Mouse (Mus musculus) stomach, postnatal 0 days (tissue): ENCODE measurements at regions not wholly inside any gene's neighbourhood (a gene's known extent, or its start where the extent isn't known, plus 50 kb on each side); places are given as distances from the start of the nearest gene placed in this dataset.

Experiments used
- ATAC-seq: fragments of 200-750 bp; cut with Nextera tagmentation; 2 replicates; pipeline ENCODE4 v1.8.0; 2017; ENCODE audit not compliant: low FRiP score, low TSS enrichment
- DNase-seq: peaks from one replicate; pipeline ENCODE4 v3.0.0-alpha.2; 2016; ENCODE audit warnings: low spot score
- H3K27ac ChIP-seq: fragments of 300-500 bp; sonication (generic); replicated peaks from 2 replicates; pipeline ENCODE4 v1.5.1; 2014; ENCODE audit warnings: mild to moderate bottlenecking, control low read depth
- H3K27me3 ChIP-seq: fragments of 300-500 bp; sonication (generic); 2 replicates; pipeline ENCODE4 v1.6.1; 2014; ENCODE audit warnings: low read length; ENCODE audit not compliant: control insufficient read depth, insufficient read depth
- H3K36me3 ChIP-seq: fragments of 300-500 bp; sonication (generic); 2 replicates; pipeline ENCODE4 v1.6.1; 2014; ENCODE audit warnings: low read length, mixed read lengths; ENCODE audit not compliant: control insufficient read depth, insufficient read depth
- H3K4me1 ChIP-seq: fragments of 300-500 bp; sonication (generic); replicated peaks from 2 replicates; pipeline ENCODE4 v1.6.1; 2014; ENCODE audit warnings: antibody characterized with exemption; ENCODE audit not compliant: control insufficient read depth, insufficient read depth
- H3K4me2 ChIP-seq: fragments of 300-500 bp; sonication (generic); replicated peaks from 2 replicates; pipeline ENCODE4 v1.6.1; 2014; ENCODE audit warnings: low read depth, mild to moderate bottlenecking, control low read depth, moderate library complexity
- H3K4me3 ChIP-seq: fragments of 300-500 bp; sonication (generic); 2 replicates; pipeline ENCODE4 v1.5.1; 2014; ENCODE audit warnings: low read depth, low read length, control low read depth
- H3K9ac ChIP-seq: fragments of 300-500 bp; sonication (generic); 2 replicates; pipeline ENCODE4 v1.6.1; 2014; ENCODE audit warnings: mild to moderate bottlenecking, low read length, control low read depth, mixed read lengths
- H3K9me3 ChIP-seq: fragments of 300-500 bp; sonication (generic); 2 replicates; pipeline ENCODE4 v1.6.1; 2016; ENCODE audit warnings: low read length; ENCODE audit not compliant: control insufficient read depth
- CTCF ChIP-seq: IDR thresholded peaks from 2 replicates; pipeline ENCODE4 v1.5.1; 2016; ENCODE audit warnings: antibody characterized with exemption, low read depth, mild to moderate bottlenecking, moderate library complexity
- EP300 ChIP-seq: optimal IDR thresholded peaks from 2 replicates; pipeline ENCODE3; 2016; ENCODE audit warnings: antibody characterized with exemption
- WGBS: fragments of 180-500 bp; shearing (Covaris S2); extraction: QIAGEN DNeasy Blood & Tissue Kit; methylation state at CpG from one replicate; pipeline ENCODE4 v1.1.7; 2014; 5-methylcytosine and 5-hydroxymethylcytosine counted together

- Histone ChIP-seq H3K9ac (no peak overlapping the region), H3K9me3 (no peaks in the 10 kb centered on the region), H3K4me3 (no peak overlapping the region), H3K27ac (no peak overlapping the region), H3K4me1 (no peaks in the 10 kb centered on the region), H3K27me3 (no peaks in the 10 kb centered on the region), H3K36me3 (no peaks in the 10 kb centered on the region), H3K4me2 (no peak overlapping the region)
- TF ChIP-seq EP300 (no peak), CTCF (no peak)
- DNase-seq (no peak), ATAC-seq (no peak; the same call in 1 of the 2 replicates)
- 59% methylated on average over 7 of the region's 7 CpGs for WGBS
These were observed 157.8 kb upstream of the Zbtb20 start for GRCm38 (mm10) chr16:42717828-42718412.

GRCm38 (mm10) chr16:42717075-42717827 lies 158.4 kb upstream of the Zbtb20 start:
- ATAC-seq (no peak), DNase-seq (no peak)
- WGBS: 73% methylated on average over 9 of the region's 9 CpGs
- TF ChIP-seq EP300 (no peak), CTCF (no peak)
- Histone ChIP-seq H3K9me3 (no peaks in the 10 kb centered on the region), H3K4me2 (no peak overlapping the region), H3K27ac (no peak overlapping the region), H3K4me1 (no peaks in the 10 kb centered on the region), H3K36me3 (no peaks in the 10 kb centered on the region), H3K27me3 (no peaks in the 10 kb centered on the region), H3K9ac (no peak overlapping the region), H3K4me3 (no peak overlapping the region)

GRCm38 (mm10) chr16:42702676-42703075 lies 173.0 kb upstream of the Zbtb20 start:
- 32% methylated on average over 4 of the region's 4 CpGs for WGBS
- Histone ChIP-seq H3K4me1 (no peaks in the 10 kb centered on the region), H3K9ac (no peak overlapping the region), H3K4me2 (no peak overlapping the region), H3K36me3 (no peaks in the 10 kb centered on the region), H3K9me3 (no peaks in the 10 kb centered on the region), H3K27ac (no peak overlapping the region), H3K27me3 (no peaks in the 10 kb centered on the region), H3K4me3 (no peak overlapping the region)
- ATAC-seq: no peak
- no peak for DNase-seq
- TF ChIP-seq CTCF (no peak), EP300 (no peak)

GRCm38 (mm10) chr16:42681196-42681595 lies 194.5 kb upstream of the Zbtb20 start:
- no peak for DNase-seq
- Histone ChIP-seq H3K27me3 (no peaks in the 10 kb centered on the region), H3K9me3 (no peaks in the 10 kb centered on the region), H3K27ac (no peak overlapping the region), H3K4me3 (no peak overlapping the region), H3K4me1 (no peaks in the 10 kb centered on the region), H3K36me3 (no peaks in the 10 kb centered on the region), H3K9ac (no peak overlapping the region), H3K4me2 (no peak overlapping the region)
- no peak for TF ChIP-seq CTCF
- WGBS: 36% methylated on average over 3 of the region's 3 CpGs
- no peak for ATAC-seq

- no peak for DNase-seq
- no peaks in the 10 kb centered on the region for H3K36me3 ChIP-seq
- ATAC-seq: no peak
- 59% methylated on average over 5 of the region's 5 CpGs for WGBS
- H3K9me3 ChIP-seq: no peaks in the 10 kb centered on the region
- no peak overlapping the region for H3K4me2 ChIP-seq
- TF ChIP-seq CTCF: no peak
- no peak for TF ChIP-seq EP300
- H3K4me3 ChIP-seq: no peak overlapping the region
- no peak overlapping the region for H3K9ac ChIP-seq
- H3K27me3 ChIP-seq: no peaks in the 10 kb centered on the region
- H3K4me1 ChIP-seq: no peaks in the 10 kb centered on the region
- H3K27ac ChIP-seq: peak overlapping the region; percentile 24; the same call in 1 of the 2 replicates
These were observed 198.5 kb upstream of the Zbtb20 start for GRCm38 (mm10) chr16:42677211-42677610.

GRCm38 (mm10) chr16:42676406-42677075 lies 199.1 kb upstream of the Zbtb20 start:
- WGBS: 61% methylated on average over 5 of the region's 5 CpGs
- Histone ChIP-seq H3K4me2 (no peak overlapping the region), H3K27me3 (no peaks in the 10 kb centered on the region), H3K4me1 (no peaks in the 10 kb centered on the region), H3K27ac (peak overlapping the region; percentile 24; the same call in 1 of the 2 replicates), H3K9me3 (no peaks in the 10 kb centered on the region), H3K36me3 (no peaks in the 10 kb centered on the region), H3K4me3 (no peak overlapping the region), H3K9ac (no peak overlapping the region)
- ATAC-seq (no peak), DNase-seq (no peak)
- TF ChIP-seq EP300 (no peak), CTCF (no peak)
